Mouse (Mus musculus): Measurements from ENCODE around the gene Vrk3.
"Not testable (repeated sequence)": the region's sequence is repeated elsewhere in the genome, so short reads cannot be mapped to it uniquely, and the experiment has no call there.

Gene Vrk3

GRCm38 (mm10) chr7:44748101-44749044, at the start of gene Vrk3:
Vrk3 (plus strand) TSS chr7:44748413.
- peak; percentile 96 for DNase-seq (ENCODE audit: low read depth, low spot score)

GRCm38 (mm10) chr7:44701921-44702320, 46.3 kb upstream of the Vrk3 start:
- DNase-seq (ENCODE audit: low read depth, low spot score), result peak; percentile 56

GRCm38 (mm10) chr7:44702985-44703384, 45.2 kb upstream of the Vrk3 start:
- no peak for DNase-seq (ENCODE audit: low read depth, low spot score)

- peak; percentile 18 for DNase-seq (ENCODE audit: low read depth, low spot score)
Measured at GRCm38 (mm10) chr7:44704363-44704762, 43.9 kb upstream of the Vrk3 start.

GRCm38 (mm10) chr7:44705086-44705485, 43.1 kb upstream of the Vrk3 start:
- DNase-seq (ENCODE audit: low read depth, low spot score), result no peak

- no peak for DNase-seq (ENCODE audit: low read depth, low spot score)
Measured at GRCm38 (mm10) chr7:44706322-44706721, 41.9 kb upstream of the Vrk3 start.

- DNase-seq (ENCODE audit: low read depth, low spot score), result no peak
Measured at GRCm38 (mm10) chr7:44707169-44707675, 41.0 kb upstream of the Vrk3 start.

GRCm38 (mm10) chr7:44708093-44708492, 40.1 kb upstream of the Vrk3 start:
- DNase-seq (ENCODE audit: low read depth, low spot score), result not testable (repeated sequence)

GRCm38 (mm10) chr7:44708574-44708973, 39.6 kb upstream of the Vrk3 start, which contains the start of gene Izumo2:
Izumo2 (plus strand) TSS chr7:44708742.
- no peak for DNase-seq (ENCODE audit: low read depth, low spot score)

- no peak for DNase-seq (ENCODE audit: low read depth, low spot score)
Measured at GRCm38 (mm10) chr7:44709881-44710280, 38.3 kb upstream of the Vrk3 start.

GRCm38 (mm10) chr7:44722058-44722457, 26.2 kb upstream of the Vrk3 start:
- no peak for DNase-seq (ENCODE audit: low read depth, low spot score)

- DNase-seq (ENCODE audit: low read depth, low spot score), result peak; percentile 30
Measured at GRCm38 (mm10) chr7:44724316-44724715, 23.9 kb upstream of the Vrk3 start.

GRCm38 (mm10) chr7:44726343-44726742, 21.9 kb upstream of the Vrk3 start:
- DNase-seq (ENCODE audit: low read depth, low spot score), result no peak

- DNase-seq (ENCODE audit: low read depth, low spot score), result no peak
Measured at GRCm38 (mm10) chr7:44727151-44727550, 21.1 kb upstream of the Vrk3 start.

GRCm38 (mm10) chr7:44728082-44728975, 19.9 kb upstream of the Vrk3 start:
- DNase-seq (ENCODE audit: low read depth, low spot score), result no peak

- no peak for DNase-seq (ENCODE audit: low read depth, low spot score)
Measured at GRCm38 (mm10) chr7:44733723-44734122, 14.5 kb upstream of the Vrk3 start.

- no peak for DNase-seq (ENCODE audit: low read depth, low spot score)
Measured at GRCm38 (mm10) chr7:44741361-44741760, 6.9 kb upstream of the Vrk3 start.

- no peak for DNase-seq (ENCODE audit: low read depth, low spot score)
Measured at GRCm38 (mm10) chr7:44744270-44744669, 3.9 kb upstream of the Vrk3 start.

- peak; percentile 87 for DNase-seq (ENCODE audit: low read depth, low spot score)
Measured at GRCm38 (mm10) chr7:44745076-44745475, 3.1 kb upstream of the Vrk3 start.

- DNase-seq (ENCODE audit: low read depth, low spot score), result no peak
Measured at GRCm38 (mm10) chr7:44747115-44747514, 1.1 kb upstream of the Vrk3 start.

- not testable (repeated sequence) for DNase-seq (ENCODE audit: low read depth, low spot score)
Measured at GRCm38 (mm10) chr7:44750950-44751349, 2.7 kb downstream of the Vrk3 start, which contains the start of gene Zfp473. Zfp473 (minus strand) TSS chr7:44751050.

GRCm38 (mm10) chr7:44757164-44757563, 9.0 kb downstream of the Vrk3 start:
- no peak for DNase-seq (ENCODE audit: low read depth, low spot score)

All from mesoderm, embryonic 11.5 days (tissue).